Comparison of ENCODE assay signal across 8 mouse cellular contexts in the genomic region with DNA sequence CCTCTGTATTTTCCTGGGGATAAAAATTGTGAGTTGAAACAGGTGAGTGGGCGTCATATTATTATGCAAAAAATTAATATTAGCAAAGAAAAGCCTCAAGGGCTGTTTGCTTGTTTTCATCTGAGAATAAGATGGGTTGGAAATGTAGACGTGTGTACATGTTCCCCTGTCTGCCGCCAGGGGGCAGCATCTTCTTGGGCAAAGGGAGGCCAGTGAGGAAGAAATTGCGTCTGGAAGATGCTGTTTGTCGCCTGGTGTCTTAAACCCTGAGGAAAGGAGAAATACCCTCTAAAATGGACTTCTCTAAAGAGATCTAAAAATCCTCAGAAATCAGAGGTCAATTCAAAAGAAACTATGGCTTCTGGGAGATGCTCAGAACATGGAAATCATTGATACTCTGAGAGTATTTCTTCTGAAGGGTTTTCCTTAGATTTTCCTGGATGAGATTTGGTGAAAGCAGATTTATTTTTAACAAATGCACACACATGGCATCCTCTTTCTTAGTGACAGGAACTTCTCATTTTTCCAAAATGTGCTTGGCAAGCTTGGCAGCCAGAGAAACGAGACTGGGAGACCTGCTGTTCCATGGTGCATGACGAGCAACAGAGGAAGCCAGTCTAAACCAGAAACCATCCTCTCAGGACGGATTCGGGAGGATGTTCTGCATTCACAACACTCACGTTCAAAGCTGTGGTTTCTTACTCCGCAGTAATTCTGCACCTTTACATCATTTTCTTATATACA.
A peak's percentile ranks its signal among the peaks of the same experiment; 100 is the strongest.
DNase-seq lines count a peak whose midpoint lies in the region; ATAC-seq lines count a peak whose summit lies in the region.

No protein-coding gene starts in this region.

- H3K4me1 ChIP-seq in forebrain, embryonic 14.5 days (ENCODE audit: control insufficient read depth, insufficient read depth, low read length), result no peaks in the 10 kb centered on the region
- no peaks in the 10 kb centered on the region for H3K4me1 ChIP-seq in hindbrain, embryonic 10.5 days (replicated peaks)

- 37% methylated on average over 11 of the region's 11 CpGs for WGBS in forebrain, embryonic 14.5 days
- 45% methylated on average over 11 of the region's 11 CpGs for WGBS in hindbrain, embryonic 10.5 days

- ATAC-seq in forebrain, embryonic 14.5 days, result peak; percentile 93
- no peak for ATAC-seq in monocyte, adult 5-6 weeks (replicated peaks; ENCODE audit: insufficient number of reproducible peaks, low FRiP score, low TSS enrichment, poor library complexity, severe bottlenecking)

- no peak overlapping the region for H3K4me2 ChIP-seq in forebrain, embryonic 14.5 days (ENCODE audit: low read length)

- no peaks in the 10 kb centered on the region for H3K9me3 ChIP-seq in forebrain, embryonic 14.5 days (replicated peaks; ENCODE audit: control insufficient read depth, low read length)
- H3K9me3 ChIP-seq in hindbrain, embryonic 10.5 days, result no peaks in the 10 kb centered on the region

- H3K4me3 ChIP-seq in forebrain, embryonic 14.5 days (ENCODE audit: low read depth, low read length), result no peak overlapping the region
- no peak overlapping the region for H3K4me3 ChIP-seq in hindbrain, embryonic 10.5 days

- H3K27ac ChIP-seq in forebrain, embryonic 14.5 days (ENCODE audit: low read depth, low read length), result peak overlapping the region; percentile 30; the same call in 1 of the 2 replicates
- no peak overlapping the region for H3K27ac ChIP-seq in hindbrain, embryonic 10.5 days

- peak; percentile 70 for DNase-seq in ZHBTc4 (ENCODE audit: low read depth, low spot score)
- peak; percentile 83 for DNase-seq in cerebellum, adult 11 months
- DNase-seq in forebrain, embryonic 14.5 days (ENCODE audit: low spot score), result peak; percentile 87
- peak; percentile 63 for DNase-seq in hindbrain, embryonic 10.5 days (ENCODE audit: low spot score)
- peak; percentile 79 to 87 for DNase-seq in layer of hippocampus, postnatal 10 days (ENCODE audit: low spot score in 2 of 2)
- DNase-seq in lung, postnatal 36 days, result peak; percentile 68
- DNase-seq in right cerebral cortex, adult 2 months (ENCODE audit: low spot score in 2 of 2), result peak; percentile 78 to 87

- no peaks in the 10 kb centered on the region for H3K36me3 ChIP-seq in forebrain, embryonic 14.5 days (ENCODE audit: control insufficient read depth, insufficient read depth, low read length)
- H3K36me3 ChIP-seq in hindbrain, embryonic 10.5 days, result no peaks in the 10 kb centered on the region

- no peaks in the 10 kb centered on the region for H3K27me3 ChIP-seq in forebrain, embryonic 14.5 days (replicated peaks; ENCODE audit: control insufficient read depth, insufficient read depth, low read length)
- H3K27me3 ChIP-seq in hindbrain, embryonic 10.5 days (ENCODE audit: insufficient read depth, poor library complexity, severe bottlenecking), result no peaks in the 10 kb centered on the region

- H3K9ac ChIP-seq in forebrain, embryonic 14.5 days (ENCODE audit: low read length), result no peak overlapping the region
